ENCODE assay signal across 17 mouse cellular contexts in the genomic region with DNA sequence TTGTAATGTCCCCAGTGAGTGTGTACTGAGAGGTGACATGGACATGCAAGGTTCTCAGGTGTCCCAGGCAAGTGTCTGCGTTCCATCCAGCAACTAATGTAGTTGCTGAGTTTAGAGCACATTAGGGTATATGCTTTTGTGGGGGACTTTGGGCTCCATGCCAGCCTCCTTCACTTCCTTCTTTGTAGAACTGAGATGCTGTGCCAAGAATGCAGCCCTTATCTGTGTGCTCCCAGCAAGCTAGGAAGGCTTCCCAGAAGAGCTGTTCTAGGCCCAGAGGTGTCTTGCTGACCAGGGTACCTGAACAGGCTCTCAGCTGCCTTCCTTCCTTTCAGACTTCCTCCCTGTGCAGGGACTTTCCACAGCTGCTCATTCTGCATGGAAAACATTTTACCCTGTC. TPM values are rescaled to one million over a fixed set of nuclear protein-coding genes. Genes with fewer than 3 reads are reported as not detected.
A peak's percentile ranks its signal among the peaks of the same experiment; 100 is the strongest.
DNase-seq lines count a peak whose midpoint lies in the region; ATAC-seq and TF ChIP-seq lines count a peak whose summit lies in the region.
"Had no signal": no experiment of that assay in that cellular context is flagged by ENCODE, and none has a peak within 500 bp of the region (broad histone marks: within the 10 kb centered on the region; RNA-seq: fewer than 3 reads in every experiment).

No protein-coding gene starts in this region.

- H3K9ac ChIP-seq in heart, embryonic 12.5 days: no peak overlapping the region
- no peak overlapping the region for H3K9ac ChIP-seq in heart, embryonic 11.5 days (ENCODE audit: low read depth, low read length)
- H3K9ac ChIP-seq in MEL (ENCODE audit: control insufficient read depth, low read depth, low read length, poor library complexity, severe bottlenecking): no peak overlapping the region
- no peak overlapping the region for H3K9ac ChIP-seq in heart, embryonic 16.5 days (ENCODE audit: low read length)
- no peak overlapping the region for H3K9ac ChIP-seq in midbrain, embryonic 15.5 days
- H3K9ac ChIP-seq: embryonic facial prominence, embryonic 13.5 days; forebrain, embryonic 15.5 days; liver, embryonic 13.5 days; neural tube, embryonic 13.5 days had no signal

- H3K4me2 ChIP-seq in heart, embryonic 12.5 days: no peak overlapping the region
- no peak overlapping the region for H3K4me2 ChIP-seq in heart, embryonic 11.5 days
- peak overlapping the region; percentile 39; the same call in 1 of the 2 replicates for H3K4me2 ChIP-seq in heart, embryonic 16.5 days (ENCODE audit: low read depth, low read length)
- H3K4me2 ChIP-seq in midbrain, embryonic 15.5 days: no peak overlapping the region
- H3K4me2 ChIP-seq: embryonic facial prominence, embryonic 13.5 days; forebrain, embryonic 15.5 days; liver, embryonic 13.5 days; neural tube, embryonic 13.5 days had no signal

- peak overlapping the region; percentile 60 for H3K27ac ChIP-seq in heart, embryonic 12.5 days (ENCODE audit: poor library complexity, severe bottlenecking)
- H3K27ac ChIP-seq in heart, embryonic 11.5 days (ENCODE audit: low read depth, low read length): no peak overlapping the region
- H3K27ac ChIP-seq in MEL (ENCODE audit: control insufficient read depth, low read depth, low read length): peak overlapping the region; percentile 11; the same call in 1 of the 2 replicates
- peak overlapping the region; percentile 81 for H3K27ac ChIP-seq in heart, embryonic 16.5 days (ENCODE audit: low read length)
- H3K27ac ChIP-seq in midbrain, embryonic 15.5 days: no peak overlapping the region
- H3K27ac ChIP-seq: embryonic facial prominence, embryonic 13.5 days; forebrain, embryonic 15.5 days; liver, embryonic 13.5 days; neural tube, embryonic 13.5 days had no signal

- TF ChIP-seq RAD21 in MEL (IDR thresholded peaks at IDR 0.05; ENCODE audit: low read depth, low read length): no peak

- no peak overlapping the region for H3K4me3 ChIP-seq in heart, embryonic 12.5 days
- H3K4me3 ChIP-seq in heart, embryonic 11.5 days (ENCODE audit: low read depth, low read length): no peak overlapping the region
- no peak overlapping the region for H3K4me3 ChIP-seq in MEL (ENCODE audit: control insufficient read depth in 1 of 2, insufficient read depth in 1 of 2, low read depth in 2 of 2, low read length in 2 of 2)
- no peak overlapping the region for H3K4me3 ChIP-seq in heart, embryonic 16.5 days (ENCODE audit: low read length)
- no peak overlapping the region for H3K4me3 ChIP-seq in midbrain, embryonic 15.5 days
- H3K4me3 ChIP-seq: embryonic facial prominence, embryonic 13.5 days; forebrain, embryonic 15.5 days; liver, embryonic 13.5 days; neural tube, embryonic 13.5 days had no signal

- H3K79me2 ChIP-seq in MEL (ENCODE audit: control insufficient read depth, insufficient read depth, low read length, poor library complexity): no peaks in the 10 kb centered on the region

- H3K36me3 ChIP-seq in heart, embryonic 12.5 days: no peaks in the 10 kb centered on the region
- no peaks in the 10 kb centered on the region for H3K36me3 ChIP-seq in heart, embryonic 11.5 days (ENCODE audit: control insufficient read depth, insufficient read depth, low read length)
- H3K36me3 ChIP-seq in MEL (ENCODE audit: control insufficient read depth in 1 of 2, insufficient read depth in 2 of 2, low read length in 2 of 2): peaks cover 0 to 23% of the 10 kb centered on the region in 2 experiments; a peak in 2 of 4 replicates
- no peaks in the 10 kb centered on the region for H3K36me3 ChIP-seq in heart, embryonic 16.5 days (ENCODE audit: control insufficient read depth, insufficient read depth)
- H3K36me3 ChIP-seq in midbrain, embryonic 15.5 days (replicated peaks): no peaks in the 10 kb centered on the region
- H3K36me3 ChIP-seq: embryonic facial prominence, embryonic 13.5 days; forebrain, embryonic 15.5 days; liver, embryonic 13.5 days had no signal

- no peak for TF ChIP-seq POLR2A in MEL (IDR thresholded peaks at IDR 0.05; ENCODE audit: control insufficient read depth in 1 of 2, insufficient read depth in 1 of 2, low read depth in 1 of 2, low read length in 2 of 2, poor library complexity in 1 of 2)

- peak; percentile 49; the same call in 1 of the 2 replicates for ATAC-seq in heart, embryonic 12.5 days (ENCODE audit: insufficient number of reproducible peaks, low FRiP score)
- no peak for ATAC-seq in heart, embryonic 11.5 days (replicated peaks; ENCODE audit: insufficient number of reproducible peaks, low FRiP score, low TSS enrichment)
- peak; percentile 40; the same call in 1 of the 2 replicates for ATAC-seq in heart, embryonic 16.5 days (replicated peaks; ENCODE audit: extremely low read depth, insufficient read depth, low FRiP score)
- ATAC-seq in midbrain, embryonic 15.5 days (replicated peaks): no peak
- ATAC-seq: forebrain, embryonic 15.5 days; hindbrain, embryonic 16.5 days had no signal

- TF ChIP-seq EP300 in MEL (IDR thresholded peaks at IDR 0.05; ENCODE audit: low read depth in 1 of 2, low read length in 2 of 2): peak; percentile 81 to 92

- H3K4me1 ChIP-seq in heart, embryonic 12.5 days (replicated peaks): peaks cover 40% of the 10 kb centered on the region
- H3K4me1 ChIP-seq in heart, embryonic 11.5 days (ENCODE audit: control insufficient read depth, insufficient read depth, low read length): peaks cover 18% of the 10 kb centered on the region
- peaks cover 8 to 34% of the 10 kb centered on the region in 2 experiments for H3K4me1 ChIP-seq in MEL (ENCODE audit: control insufficient read depth in 1 of 2, insufficient read depth in 2 of 2, low read length in 2 of 2)
- peaks cover 42% of the 10 kb centered on the region for H3K4me1 ChIP-seq in heart, embryonic 16.5 days (ENCODE audit: control insufficient read depth, insufficient read depth, low read length)
- H3K4me1 ChIP-seq in midbrain, embryonic 15.5 days: peaks cover 3% of the 10 kb centered on the region; the same call in 1 of the 2 replicates

- no peak for TF ChIP-seq CTCF in MEL (IDR thresholded peaks at IDR 0.05 in 2 of 3, conservative IDR thresholded peaks at IDR 0.05 in 1 of 3; ENCODE audit: control insufficient read depth in 1 of 3, insufficient read depth in 1 of 3, low read depth in 2 of 3, low read length in 3 of 3, poor library complexity in 1 of 3, severe bottlenecking in 1 of 3)

- no peaks in the 10 kb centered on the region for H3K9me3 ChIP-seq in heart, embryonic 12.5 days (replicated peaks)
- no peaks in the 10 kb centered on the region for H3K9me3 ChIP-seq in heart, embryonic 11.5 days (replicated peaks; ENCODE audit: control insufficient read depth, low read length)
- no peaks in the 10 kb centered on the region for H3K9me3 ChIP-seq in MEL (replicated peaks; ENCODE audit: insufficient read depth, low read length)
- H3K9me3 ChIP-seq in heart, embryonic 16.5 days (replicated peaks; ENCODE audit: control insufficient read depth, low read length): no peaks in the 10 kb centered on the region
- no peaks in the 10 kb centered on the region for H3K9me3 ChIP-seq in midbrain, embryonic 15.5 days
- H3K9me3 ChIP-seq: embryonic facial prominence, embryonic 13.5 days; forebrain, embryonic 15.5 days; liver, embryonic 13.5 days; neural tube, embryonic 13.5 days had no signal

- 53% methylated on average over 1 of the region's 1 CpGs for WGBS in heart, embryonic 12.5 days
- 65% methylated on average over 1 of the region's 1 CpGs for WGBS in heart, embryonic 11.5 days (ENCODE audit: insufficient replicate concordance)
- 29% methylated on average over 1 of the region's 1 CpGs for WGBS in heart, embryonic 16.5 days
- WGBS in midbrain, embryonic 15.5 days: 90% methylated on average over 1 of the region's 1 CpGs

- no peaks in the 10 kb centered on the region for H3K27me3 ChIP-seq in heart, embryonic 12.5 days (replicated peaks)
- no peaks in the 10 kb centered on the region for H3K27me3 ChIP-seq in heart, embryonic 11.5 days (ENCODE audit: control insufficient read depth, insufficient read depth, low read length)
- H3K27me3 ChIP-seq in MEL (ENCODE audit: control insufficient read depth in 1 of 2, insufficient read depth in 2 of 2, low read length in 2 of 2): no peaks in the 10 kb centered on the region
- no peaks in the 10 kb centered on the region for H3K27me3 ChIP-seq in heart, embryonic 16.5 days (ENCODE audit: control insufficient read depth, insufficient read depth, low read length)
- no peaks in the 10 kb centered on the region for H3K27me3 ChIP-seq in midbrain, embryonic 15.5 days (replicated peaks)
- H3K27me3 ChIP-seq: embryonic facial prominence, embryonic 13.5 days; forebrain, embryonic 15.5 days; liver, embryonic 13.5 days; neural tube, embryonic 13.5 days had no signal

- peak; percentile 96 for DNase-seq in MEL (ENCODE audit: low read depth, low spot score)
- peak; percentile 39 to 46 for DNase-seq in lung, postnatal 4 days
- DNase-seq in B cell, adult 2 months: no peak
- no peak for DNase-seq in layer of hippocampus, postnatal 36 days
- DNase-seq: cerebellum, postnatal 14 days; gastrocnemius, postnatal 25 days; liver, embryonic 13.5 days; midbrain, embryonic 14.5 days; thymus, postnatal 25 days had no signal

TF ChIP-seq in MEL, 35 proteins besides CTCF, POLR2A, EP300 and RAD21 (continues in another document):
- TF ChIP-seq ETS1 (IDR thresholded peaks at IDR 0.05; ENCODE audit: low read depth, low read length) (peak; percentile 85), GATA1 (IDR thresholded peaks at IDR 0.05; ENCODE audit: low read depth, low read length) (peak; percentile 93), SIN3A (IDR thresholded peaks at IDR 0.05; ENCODE audit: low read length) (peak; percentile 61; the same call in 1 of the 2 replicates), MEF2A (IDR thresholded peaks at IDR 0.05; ENCODE audit: extremely low read depth, insufficient replicate concordance, low read depth, low read length, poor library complexity, severe bottlenecking) (no peak), ELF1 (IDR thresholded peaks at IDR 0.05; ENCODE audit: low read depth, low read length) (peak; percentile 52; the same call in 1 of the 2 replicates), TCF12 (IDR thresholded peaks at IDR 0.05; ENCODE audit: low read depth, low read length) (peak; percentile 74), RCOR1 (IDR thresholded peaks at IDR 0.05; ENCODE audit: low read depth, low read length) (peak; percentile 57; the same call in 1 of the 2 replicates), NRF1 (IDR thresholded peaks at IDR 0.05; ENCODE audit: insufficient read depth, low read depth, low read length, poor library complexity, severe bottlenecking) (no peak), TAL1 (IDR thresholded peaks at IDR 0.05; ENCODE audit: low read length) (peak; percentile 88)

RNA-seq across cellular contexts. Expression of a gene that starts 33.2 kb away (rescaled TPM):
- 6.8 and 8.5 TPM in 2 replicates for polyA plus RNA-seq in heart, embryonic 12.5 days (2016; fragmentation: Nextera tagmentation; extraction: Ambion mirVana)
- 7.6 and 7.8 TPM in 2 replicates for polyA plus RNA-seq in heart, embryonic 11.5 days (2014; fragmentation: Nextera tagmentation; extraction: Ambion mirVana)
- total RNA-seq in MEL (2012; rRNA removed): 2.0 and 3.7 TPM in 2 replicates
- polyA plus RNA-seq in MEL (2012; ENCODE audit: insufficient read depth in 1 of 2, insufficient read length in 2 of 2, low read depth in 1 of 2, low replicate concordance in 2 of 2, missing spikeins in 1 of 2): 1 to 10 TPM in 1 of 2 experiments, not detected in 1; 4.5 TPM
- 11.0 and 12.4 TPM in 2 replicates for polyA plus RNA-seq in heart, embryonic 16.5 days (2015; fragmentation: Nextera tagmentation; extraction: Ambion mirVana)
- 10 to 100 TPM; 38.3 to 39.3 TPM for total RNA-seq in layer of hippocampus, postnatal 36 days (2021)
- 15.4 and 16.7 TPM in 2 replicates for polyA plus RNA-seq in midbrain, embryonic 15.5 days (2015; fragmentation: Nextera tagmentation; extraction: Ambion mirVana)

Comparison
In these comparisons a context has a peak if more than half of its experiments do, and no peak if none do; other contexts are left out.
1. ATAC-seq: peak in heart, embryonic 12.5 days (single experiment) and heart, embryonic 16.5 days (single experiment); none in heart, embryonic 11.5 days (single experiment) and midbrain, embryonic 15.5 days (single experiment).
2. H3K27ac ChIP-seq: peak in heart, embryonic 12.5 days (single experiment), MEL (single experiment) and heart, embryonic 16.5 days (single experiment); none in heart, embryonic 11.5 days (single experiment) and midbrain, embryonic 15.5 days (single experiment).
3. DNase-seq: peak in MEL (single experiment) and lung, postnatal 4 days (2 of 2); none in B cell, adult 2 months (0 of 2) and layer of hippocampus, postnatal 36 days (0 of 2).